Mouse (Mus musculus) mature B cell (primary cell): Measurements from ENCODE around the gene Hebp1.

Experiments
- in situ Hi-C: fragments of 300-500 bp; cut with MboI; formaldehyde crosslinking; loops from 2 replicates; pipeline ENCODE4 v1.14.3; 2019

Gene Hebp1

GRCm38 (mm10) chr6:135162311-135162710 lies 35.5 kb downstream of the Hebp1 start:
- in situ Hi-C loops = no loop called here

GRCm38 (mm10) chr6:135161356-135161755 lies 36.5 kb downstream of the Hebp1 start:
- in situ Hi-C loops = no loop called here

- in situ Hi-C loops = no loop called here
Measured at GRCm38 (mm10) chr6:135158509-135158908, 39.3 kb downstream of the Hebp1 start.

GRCm38 (mm10) chr6:135157496-135157895 lies 40.3 kb downstream of the Hebp1 start:
- in situ Hi-C loops = no loop called here

- in situ Hi-C loops = no loop called here
Measured at GRCm38 (mm10) chr6:135156597-135156996, 41.2 kb downstream of the Hebp1 start.

GRCm38 (mm10) chr6:135153719-135154118 lies 44.1 kb downstream of the Hebp1 start:
- in situ Hi-C loops = no loop called here

- in situ Hi-C loops = no loop called here
Measured at GRCm38 (mm10) chr6:135150311-135150710, 47.5 kb downstream of the Hebp1 start.

- in situ Hi-C loops = no loop called here
Measured at GRCm38 (mm10) chr6:135149722-135150121, 48.1 kb downstream of the Hebp1 start.

GRCm38 (mm10) chr6:135149175-135149574 lies 48.6 kb downstream of the Hebp1 start:
- in situ Hi-C loops = no loop called here

- in situ Hi-C loops = no loop called here
Measured at GRCm38 (mm10) chr6:135148506-135148905, 49.3 kb downstream of the Hebp1 start.

- in situ Hi-C loops = no loop called here
Measured at GRCm38 (mm10) chr6:135145976-135146375, 51.8 kb downstream of the Hebp1 start.

GRCm38 (mm10) chr6:135144516-135144915 lies 53.3 kb downstream of the Hebp1 start:
- in situ Hi-C loops = no loop called here

GRCm38 (mm10) chr6:135143151-135143550 lies 54.7 kb downstream of the Hebp1 start:
- in situ Hi-C loops = no loop called here

- in situ Hi-C loops = no loop called here
Measured at GRCm38 (mm10) chr6:135141451-135142147, 56.2 kb downstream of the Hebp1 start.

- in situ Hi-C loops = no loop called here
Measured at GRCm38 (mm10) chr6:135138746-135139145, 59.1 kb downstream of the Hebp1 start.

- in situ Hi-C loops = no loop called here
Measured at GRCm38 (mm10) chr6:135138207-135138606, 59.6 kb downstream of the Hebp1 start.

GRCm38 (mm10) chr6:135137736-135138135 lies 60.1 kb downstream of the Hebp1 start:
- in situ Hi-C loops = no loop called here

- in situ Hi-C loops = no loop called here
Measured at GRCm38 (mm10) chr6:135136439-135137161, 61.2 kb downstream of the Hebp1 start.

- in situ Hi-C loops = no loop called here
Measured at GRCm38 (mm10) chr6:135135735-135136134, 62.1 kb downstream of the Hebp1 start.

GRCm38 (mm10) chr6:135133486-135133885 lies 64.3 kb downstream of the Hebp1 start:
- in situ Hi-C loops = no loop called here

- in situ Hi-C loops = no loop called here
Measured at GRCm38 (mm10) chr6:135133086-135133485, 64.7 kb downstream of the Hebp1 start.

- in situ Hi-C loops = no loop called here
Measured at GRCm38 (mm10) chr6:135124755-135125380, 73.0 kb downstream of the Hebp1 start.

GRCm38 (mm10) chr6:135118183-135118582 lies 79.6 kb downstream of the Hebp1 start, which contains the start of gene Gprc5d:
Gene Gprc5d, minus strand, starts transcription at chr6:135118283.
- in situ Hi-C loops = no loop called here
